Mouse (Mus musculus): ENCODE data around the gene Prss32. TPM values are rescaled to one million over a fixed set of nuclear protein-coding genes. Genes with fewer than 3 reads are reported as not detected.
A peak's percentile ranks its signal among the peaks of the same experiment; 100 is the strongest.

The Prss32 gene
- polyA plus RNA-seq, 1 experiment from 2014 or later: not detected

Small RNAs within 50 kb of the gene (microRNA-seq; reads per million reads assigned to microRNA genes)
- 3.0 reads per million, percentile 2 among the genes with 10 or more reads in this experiment for gene Mir5125

Other genes starting within 250 kb of the Prss32 start
- 19.8 and 25.7 TPM in 2 replicates for gene Zfp13, start 244.4 kb upstream of the Prss32 start, polyA plus RNA-seq (2016; fragmentation: Nextera tagmentation; extraction: Ambion mirVana)
- gene Zscan10, start 243.0 kb upstream of the Prss32 start, polyA plus RNA-seq (2016; fragmentation: Nextera tagmentation; extraction: Ambion mirVana): 0.12 and 0.19 TPM in 2 replicates
- 0.89 and 1.1 TPM in 2 replicates for gene Mmp25, start 198.6 kb upstream of the Prss32 start, polyA plus RNA-seq (2016; fragmentation: Nextera tagmentation; extraction: Ambion mirVana)
- 0.32 TPM in 1 of 2 replicates, not detected in the other for gene Bicdl2, start 183.3 kb upstream of the Prss32 start, polyA plus RNA-seq (2016; fragmentation: Nextera tagmentation; extraction: Ambion mirVana)
- gene Hcfc1r1, start 170.3 kb upstream of the Prss32 start, polyA plus RNA-seq (2016; fragmentation: Nextera tagmentation; extraction: Ambion mirVana): 29.5 and 36.4 TPM in 2 replicates
- gene Thoc6, start 170.0 kb upstream of the Prss32 start, polyA plus RNA-seq (2016; fragmentation: Nextera tagmentation; extraction: Ambion mirVana): 74.2 and 77.3 TPM in 2 replicates
- 3.2 and 3.8 TPM in 2 replicates for gene Tnfrsf12a, start 166.4 kb upstream of the Prss32 start, polyA plus RNA-seq (2016; fragmentation: Nextera tagmentation; extraction: Ambion mirVana)
- gene Cldn6, start 164.6 kb upstream of the Prss32 start, polyA plus RNA-seq (2016; fragmentation: Nextera tagmentation; extraction: Ambion mirVana): 3.5 and 10.1 TPM in 2 replicates
- 1.5 and 3.1 TPM in 2 replicates for gene Cldn9, start 159.8 kb upstream of the Prss32 start, polyA plus RNA-seq (2016; fragmentation: Nextera tagmentation; extraction: Ambion mirVana)
- gene 1520401A03Rik, start 121.1 kb upstream of the Prss32 start, polyA plus RNA-seq (2016; fragmentation: Nextera tagmentation; extraction: Ambion mirVana): not detected in 2 replicates
- 58.5 and 59.7 TPM in 2 replicates for gene Pkmyt1, start 117.5 kb upstream of the Prss32 start, polyA plus RNA-seq (2016; fragmentation: Nextera tagmentation; extraction: Ambion mirVana)
- gene Paqr4, start 103.0 kb upstream of the Prss32 start, polyA plus RNA-seq (2016; fragmentation: Nextera tagmentation; extraction: Ambion mirVana): 27.6 and 36.2 TPM in 2 replicates
- 1.7 and 2.3 TPM in 2 replicates for gene Kremen2, start 98.0 kb upstream of the Prss32 start, polyA plus RNA-seq (2016; fragmentation: Nextera tagmentation; extraction: Ambion mirVana)
- 187 and 202 TPM in 2 replicates for gene Flywch1, start 72.3 kb upstream of the Prss32 start, polyA plus RNA-seq (2016; fragmentation: Nextera tagmentation; extraction: Ambion mirVana)
- gene Flywch2, start 57.8 kb upstream of the Prss32 start, polyA plus RNA-seq (2016; fragmentation: Nextera tagmentation; extraction: Ambion mirVana): 19.5 and 23.4 TPM in 2 replicates
- gene Srrm2, start 53.3 kb upstream of the Prss32 start, polyA plus RNA-seq (2016; fragmentation: Nextera tagmentation; extraction: Ambion mirVana): 509 and 515 TPM in 2 replicates
- 1,078 TPM in 2 replicates for gene Elob, start 14.7 kb upstream of the Prss32 start, polyA plus RNA-seq (2016; fragmentation: Nextera tagmentation; extraction: Ambion mirVana)
- 0.28 and 0.52 TPM in 2 replicates for gene Prss33, start 7.8 kb upstream of the Prss32 start, polyA plus RNA-seq (2016; fragmentation: Nextera tagmentation; extraction: Ambion mirVana)
- 1.7 and 2.3 TPM in 2 replicates for gene Prss41, start 317 bp downstream of the Prss32 start, polyA plus RNA-seq (2016; fragmentation: Nextera tagmentation; extraction: Ambion mirVana)
- gene Prss21, start 24.2 kb downstream of the Prss32 start, polyA plus RNA-seq (2016; fragmentation: Nextera tagmentation; extraction: Ambion mirVana): not detected in 2 replicates
- gene Dcpp1, start 37.0 kb downstream of the Prss32 start, polyA plus RNA-seq (2016; fragmentation: Nextera tagmentation; extraction: Ambion mirVana): not detected in 2 replicates
- not detected in 2 replicates for gene Dcpp2, start 37.0 kb downstream of the Prss32 start, polyA plus RNA-seq (2016; fragmentation: Nextera tagmentation; extraction: Ambion mirVana)
- gene Dcpp3, start 73.6 kb downstream of the Prss32 start, polyA plus RNA-seq (2016; fragmentation: Nextera tagmentation; extraction: Ambion mirVana): not detected in 2 replicates
- gene Sbp, start 97.8 kb downstream of the Prss32 start, polyA plus RNA-seq (2016; fragmentation: Nextera tagmentation; extraction: Ambion mirVana): not detected in 2 replicates
- not detected in 2 replicates for gene Sbpl, start 111.4 kb downstream of the Prss32 start, polyA plus RNA-seq (2016; fragmentation: Nextera tagmentation; extraction: Ambion mirVana)
- not detected in 2 replicates for gene Prss30, start 136.7 kb downstream of the Prss32 start, polyA plus RNA-seq (2016; fragmentation: Nextera tagmentation; extraction: Ambion mirVana)
- gene Prss22, start 154.2 kb downstream of the Prss32 start, polyA plus RNA-seq (2016; fragmentation: Nextera tagmentation; extraction: Ambion mirVana): 0.26 TPM in 2 replicates
- 0.10 TPM in 1 of 2 replicates, not detected in the other for gene Prss27, start 194.3 kb downstream of the Prss32 start, polyA plus RNA-seq (2016; fragmentation: Nextera tagmentation; extraction: Ambion mirVana)
- gene Kctd5, start 229.6 kb downstream of the Prss32 start, polyA plus RNA-seq (2016; fragmentation: Nextera tagmentation; extraction: Ambion mirVana): 91.1 and 91.5 TPM in 2 replicates

Measured in midbrain, embryonic 10.5 days (tissue).